Mouse (Mus musculus): Measurements from ENCODE around the gene Vip. TPM values are rescaled to one million over a fixed set of nuclear protein-coding genes. Genes with fewer than 3 reads are reported as not detected.

The Vip gene
- polyA plus RNA-seq, 1 experiment from 2014 or later, result 0.87 TPM

- Histone ChIP-seq H3K27me3 (no peaks in the 10 kb centered on the region), H3K4me3 (replicated peaks) (no peak overlapping the region), H3K4me1 (no peaks in the 10 kb centered on the region), H3K36me3 (no peaks in the 10 kb centered on the region), H3K9me3 (replicated peaks) (no peaks in the 10 kb centered on the region), H3K4me2 (replicated peaks) (no peak overlapping the region), H3K27ac (replicated peaks) (no peak overlapping the region), H3K9ac (no peak overlapping the region)
- WGBS, result 73% methylated on average over 4 of the region's 4 CpGs
- no peak for ATAC-seq (ENCODE audit: insufficient number of reproducible peaks, low FRiP score, low TSS enrichment, low read depth)
Measured at GRCm38 (mm10) chr10:5633672-5634200, 5.3 kb upstream of the Vip start.

GRCm38 (mm10) chr10:5634336-5634735, 4.7 kb upstream of the Vip start:
- Histone ChIP-seq H3K36me3 (no peaks in the 10 kb centered on the region), H3K27me3 (no peaks in the 10 kb centered on the region), H3K4me3 (replicated peaks) (no peak overlapping the region), H3K4me1 (no peaks in the 10 kb centered on the region), H3K27ac (replicated peaks) (no peak overlapping the region), H3K4me2 (replicated peaks) (no peak overlapping the region), H3K9me3 (replicated peaks) (no peaks in the 10 kb centered on the region), H3K9ac (no peak overlapping the region)
- 32% methylated on average over 1 of the region's 1 CpGs for WGBS
- ATAC-seq (ENCODE audit: insufficient number of reproducible peaks, low FRiP score, low TSS enrichment, low read depth), result no peak

DNA sequence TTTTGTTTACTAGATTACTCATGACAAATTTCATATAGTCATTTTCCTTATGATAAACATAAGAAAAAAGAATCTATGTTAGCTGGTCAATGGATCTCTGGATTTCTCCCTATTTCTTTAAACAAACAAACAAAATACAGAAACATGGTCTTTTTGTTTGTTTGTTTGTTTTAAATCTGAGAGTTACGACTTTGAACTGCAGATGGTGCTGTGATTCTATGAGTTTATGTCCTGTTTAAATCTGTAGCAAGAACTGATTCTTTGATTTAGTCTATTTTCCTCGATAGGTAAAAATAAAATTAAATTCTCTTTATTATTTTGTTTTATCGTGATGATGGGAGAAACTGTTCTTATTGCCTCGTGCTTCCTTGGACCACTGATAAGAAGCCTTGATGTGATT, 1.7 kb upstream of the Vip start:
- Histone ChIP-seq H3K9me3 (replicated peaks) (no peaks in the 10 kb centered on the region), H3K27ac (replicated peaks) (no peak overlapping the region), H3K4me1 (no peaks in the 10 kb centered on the region), H3K9ac (no peak overlapping the region), H3K4me2 (replicated peaks) (no peak overlapping the region), H3K36me3 (no peaks in the 10 kb centered on the region), H3K4me3 (replicated peaks) (no peak overlapping the region), H3K27me3 (no peaks in the 10 kb centered on the region)
- no peak for ATAC-seq (ENCODE audit: insufficient number of reproducible peaks, low FRiP score, low TSS enrichment, low read depth)
- 80% methylated on average over 4 of the region's 4 CpGs for whole genome bisulfite sequencing

DNA sequence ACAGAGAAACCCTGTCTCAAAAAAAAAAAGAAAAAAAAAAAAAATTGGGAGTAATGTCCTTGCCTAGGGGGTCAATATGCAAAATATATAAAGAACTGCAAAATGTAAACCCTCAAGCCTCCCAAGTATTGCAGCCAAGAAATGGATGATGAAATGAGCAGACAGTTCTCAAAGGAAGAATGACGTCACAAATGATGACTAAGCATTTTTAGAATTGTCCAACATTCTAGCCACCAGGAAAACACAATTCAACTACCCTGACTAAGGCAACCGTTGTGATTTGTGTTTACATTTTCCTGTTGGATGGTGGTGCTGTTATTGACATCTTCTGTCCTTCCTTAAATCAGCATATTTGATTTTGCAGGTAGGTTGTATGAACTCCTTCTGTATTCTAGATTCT, 42.3 kb downstream of the Vip start:
- Histone ChIP-seq H3K4me1 (no peaks in the 10 kb centered on the region), H3K9ac (no peak overlapping the region), H3K9me3 (replicated peaks) (no peaks in the 10 kb centered on the region), H3K4me3 (replicated peaks) (no peak overlapping the region), H3K27ac (replicated peaks) (no peak overlapping the region), H3K36me3 (no peaks in the 10 kb centered on the region), H3K4me2 (replicated peaks) (no peak overlapping the region), H3K27me3 (no peaks in the 10 kb centered on the region)
- ATAC-seq (ENCODE audit: insufficient number of reproducible peaks, low FRiP score, low TSS enrichment, low read depth), result no peak
- 75% methylated on average over 2 of the region's 2 CpGs for WGBS

DNA sequence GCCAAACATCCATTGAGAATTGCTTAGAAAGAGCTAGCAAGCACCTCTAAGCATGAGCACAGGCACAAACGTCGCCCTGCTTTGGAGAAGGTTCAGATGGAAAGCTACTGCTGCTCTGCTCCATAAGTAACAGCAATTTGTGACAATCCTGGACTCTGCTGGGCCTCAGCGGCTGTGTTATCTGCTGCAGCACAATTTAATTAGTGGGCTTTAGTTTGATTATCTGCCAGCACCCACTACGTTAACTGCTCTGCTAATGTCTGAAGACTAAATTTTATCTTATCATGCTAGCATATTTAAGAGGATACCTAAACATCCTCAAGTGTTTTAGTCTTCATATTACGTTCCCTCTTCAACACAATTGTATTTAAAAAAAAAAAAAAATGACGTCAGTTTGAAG, 46.6 kb downstream of the Vip start:
- ATAC-seq (ENCODE audit: insufficient number of reproducible peaks, low FRiP score, low TSS enrichment, low read depth), result no peak
- H3K4me3 ChIP-seq (replicated peaks), result no peak overlapping the region
- no peaks in the 10 kb centered on the region for H3K36me3 ChIP-seq
- H3K27ac ChIP-seq (replicated peaks), result no peak overlapping the region
- H3K9ac ChIP-seq, result no peak overlapping the region
- no peaks in the 10 kb centered on the region for H3K9me3 ChIP-seq (replicated peaks)
- 60% methylated on average over 6 of the region's 6 CpGs for WGBS
- H3K27me3 ChIP-seq, result no peaks in the 10 kb centered on the region
- no peak overlapping the region for H3K4me2 ChIP-seq (replicated peaks)
- no peaks in the 10 kb centered on the region for H3K4me1 ChIP-seq

DNA sequence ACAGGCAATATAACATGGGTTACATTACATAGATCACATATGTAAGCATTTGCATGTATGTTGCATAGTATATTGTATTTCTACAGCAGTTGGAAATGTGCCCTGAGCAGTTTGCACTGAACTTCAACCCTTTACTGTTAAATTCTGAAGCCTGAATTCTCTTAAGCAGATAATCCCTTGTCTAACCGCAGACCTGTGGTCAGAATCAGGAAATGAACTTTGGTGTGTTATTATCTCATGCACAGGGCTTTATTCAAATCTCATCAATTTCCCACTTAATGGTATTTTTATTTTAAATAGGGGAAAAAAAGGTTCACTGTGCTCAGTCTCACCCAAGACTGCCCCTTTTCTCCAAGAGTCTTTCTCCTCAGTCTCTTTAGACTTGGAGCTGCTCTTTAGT, 55.3 kb downstream of the Vip start:
- Histone ChIP-seq H3K27ac (replicated peaks) (no peak overlapping the region), H3K36me3 (no peaks in the 10 kb centered on the region), H3K4me2 (replicated peaks) (no peak overlapping the region), H3K9ac (no peak overlapping the region), H3K4me1 (no peaks in the 10 kb centered on the region), H3K9me3 (replicated peaks) (no peaks in the 10 kb centered on the region), H3K27me3 (no peaks in the 10 kb centered on the region), H3K4me3 (replicated peaks) (no peak overlapping the region)
- ATAC-seq (ENCODE audit: insufficient number of reproducible peaks, low FRiP score, low TSS enrichment, low read depth), result no peak
- WGBS, result 70% methylated on average over 1 of the region's 1 CpGs

Other genes starting within 250 kb of the Vip start
- gene Syne1, start 87.7 kb upstream of the Vip start, polyA plus RNA-seq (2015; fragmentation: Nextera tagmentation; extraction: Ambion mirVana), result 8.0 and 10.2 TPM in 2 replicates
- gene Myct1, start 45.4 kb upstream of the Vip start, polyA plus RNA-seq (2015; fragmentation: Nextera tagmentation; extraction: Ambion mirVana), result 4.7 and 5.3 TPM in 2 replicates
- gene Fbxo5, start 166.4 kb downstream of the Vip start, polyA plus RNA-seq (2015; fragmentation: Nextera tagmentation; extraction: Ambion mirVana), result 51.4 and 53.4 TPM in 2 replicates
- 13.8 and 14.1 TPM in 2 replicates for gene Mtrf1l, start 184.7 kb downstream of the Vip start, polyA plus RNA-seq (2015; fragmentation: Nextera tagmentation; extraction: Ambion mirVana)

All from embryonic facial prominence, embryonic 15.5 days (tissue).